ENCODE assay signal across 17 mouse cellular contexts in the genomic region with DNA sequence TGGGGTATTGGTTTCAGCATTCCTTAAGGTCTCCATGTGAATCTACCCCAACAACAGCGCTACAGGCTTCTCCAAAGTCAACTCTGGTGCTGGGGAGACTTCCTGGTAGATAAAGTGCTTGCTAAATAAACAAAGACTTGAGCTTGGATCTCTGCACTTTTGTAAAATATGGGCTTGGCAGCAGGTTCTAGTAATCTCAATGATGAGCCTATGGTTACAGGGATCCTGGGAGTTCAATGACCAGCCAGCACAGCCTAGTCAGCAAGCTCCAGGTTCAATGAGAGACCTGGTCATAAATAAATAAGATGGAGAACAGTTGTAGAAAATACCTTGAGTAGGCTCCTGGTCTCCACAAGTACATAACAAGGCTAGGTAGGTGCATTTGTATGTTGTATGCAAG.
"Had no signal": no experiment of that assay in that cellular context is flagged by ENCODE, and none has a peak within 500 bp of the region (broad histone marks: within the 10 kb centered on the region; RNA-seq: fewer than 3 reads in every experiment).

No protein-coding gene starts in this region.

- H3K4me2 ChIP-seq: lung, embryonic 15.5 days; midbrain, embryonic 11.5 days; midbrain, embryonic 13.5 days; midbrain, embryonic 15.5 days; neural tube, embryonic 12.5 days; stomach, embryonic 15.5 days had no signal

- H3K4me3 ChIP-seq: lung, embryonic 15.5 days; megakaryocyte, embryonic 14.5 days; midbrain, embryonic 13.5 days; midbrain, embryonic 15.5 days; neural tube, embryonic 12.5 days; stomach, embryonic 15.5 days had no signal

- H3K27me3 ChIP-seq: lung, embryonic 15.5 days; megakaryocyte, embryonic 14.5 days; midbrain, embryonic 13.5 days; midbrain, embryonic 15.5 days; neural tube, embryonic 12.5 days; stomach, embryonic 15.5 days had no signal

- H3K27ac ChIP-seq: lung, embryonic 15.5 days; macrophage; midbrain, embryonic 13.5 days; midbrain, embryonic 15.5 days; neural tube, embryonic 12.5 days; stomach, embryonic 15.5 days; stomach, postnatal 0 days had no signal

- H3K9ac ChIP-seq: lung, embryonic 15.5 days; midbrain, embryonic 13.5 days; midbrain, embryonic 15.5 days; neural tube, embryonic 12.5 days; stomach, embryonic 15.5 days had no signal

- H3K4me1 ChIP-seq: lung, embryonic 15.5 days; megakaryocyte, embryonic 14.5 days; midbrain, embryonic 13.5 days; midbrain, embryonic 15.5 days; neural tube, embryonic 12.5 days; stomach, embryonic 15.5 days had no signal

- H3K9me3 ChIP-seq: lung, embryonic 15.5 days; midbrain, embryonic 13.5 days; midbrain, embryonic 15.5 days; neural tube, embryonic 12.5 days; stomach, embryonic 15.5 days had no signal

- ATAC-seq: lung, postnatal 0 days; midbrain, embryonic 13.5 days; midbrain, embryonic 15.5 days had no signal

- H3K36me3 ChIP-seq: lung, embryonic 15.5 days; midbrain, embryonic 13.5 days; midbrain, embryonic 15.5 days; neural tube, embryonic 12.5 days; stomach, embryonic 15.5 days had no signal

- DNase-seq: lung, adult 2 months; lung, postnatal 14 days; lung, postnatal 36 days; right cerebral cortex, postnatal 14 days; thymus, adult 2 months; thymus, postnatal 25 days; thymus, postnatal 4 days had no signal
